Mouse (Mus musculus) brain, embryonic 18.5 days (tissue): Measurements from ENCODE around the gene Vmn1r39.
"Not testable (repeated sequence)": the region's sequence is repeated elsewhere in the genome, so short reads cannot be mapped to it uniquely, and the experiment has no call there.

Experiments used
- DNase-seq: peaks from one replicate; pipeline ENCODE4 v3.0.0-alpha.2; 2012; ENCODE audit warnings: low read depth, low spot score

Gene Vmn1r39

GRCm38 (mm10) chr6:66810509-66810908 is at the start of gene Vmn1r39:
Gene Vmn1r39 (minus strand): TSS chr6:66810609.
- DNase-seq = no peak

GRCm38 (mm10) chr6:66859391-66859790 is 49.0 kb upstream of the Vmn1r39 start:
- DNase-seq = no peak

- DNase-seq = no peak
Observed at GRCm38 (mm10) chr6:66858356-66858755, 47.9 kb upstream of the Vmn1r39 start.

DNA sequence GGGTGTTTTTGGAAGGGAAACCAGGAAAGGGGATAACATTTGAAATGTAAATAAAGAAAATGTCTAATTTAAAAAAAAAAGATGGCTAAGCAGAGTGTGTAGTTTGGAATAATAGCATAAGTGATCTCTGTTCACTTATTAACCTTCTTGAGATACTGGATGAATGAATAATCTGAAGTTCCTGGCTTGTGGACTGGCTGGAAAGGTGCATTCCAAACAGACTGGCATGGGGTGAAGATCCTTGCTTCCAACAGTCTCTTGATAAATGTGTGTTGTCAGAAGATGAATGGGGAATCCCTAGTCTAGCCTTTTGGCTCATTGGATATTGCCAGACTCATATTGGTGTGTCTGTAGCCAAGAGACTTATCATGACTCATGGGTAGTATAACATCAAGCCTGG is 45.8 kb upstream of the Vmn1r39 start:
- no peak for DNase-seq

DNA sequence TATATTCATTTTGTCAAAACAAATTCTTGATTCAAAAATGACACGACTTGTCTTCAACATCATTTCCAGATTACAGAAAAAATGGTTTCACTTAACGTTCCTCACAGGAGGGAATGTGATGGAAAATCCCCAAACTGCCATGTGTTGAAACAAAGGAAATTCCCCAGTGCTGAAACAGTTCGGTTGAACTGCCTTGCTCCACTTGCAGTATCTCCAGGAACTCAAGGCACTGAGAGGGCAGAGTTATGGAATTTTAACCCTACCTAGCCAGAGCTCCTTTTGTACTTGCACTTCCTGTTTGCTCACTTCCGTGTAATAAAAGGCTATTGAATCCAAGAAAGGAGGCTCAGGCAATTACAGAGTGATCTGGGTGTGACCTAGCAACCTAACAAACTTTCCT is 38.5 kb upstream of the Vmn1r39 start:
- DNase-seq = no peak

DNA sequence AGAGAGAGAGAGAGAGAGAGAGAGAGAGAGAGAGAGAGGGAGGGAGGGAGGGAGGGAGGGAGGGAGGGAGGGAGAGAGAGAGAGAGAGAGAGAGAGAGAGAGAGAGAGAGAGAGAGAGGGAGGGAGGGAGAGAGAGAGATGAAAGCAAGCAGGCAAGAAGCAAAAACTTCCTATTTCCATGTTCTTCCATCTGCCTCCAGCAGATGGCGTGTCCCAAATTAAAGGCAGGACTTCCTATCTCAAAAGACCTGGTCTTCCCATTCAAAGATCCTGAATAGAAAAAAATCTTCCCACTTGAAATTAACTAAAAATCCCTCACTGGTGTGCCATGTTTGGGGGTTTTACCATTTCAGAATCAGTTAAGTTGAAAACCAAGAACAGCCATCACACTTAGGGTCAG is 30.2 kb upstream of the Vmn1r39 start:
- DNase-seq = not testable (repeated sequence)

DNA sequence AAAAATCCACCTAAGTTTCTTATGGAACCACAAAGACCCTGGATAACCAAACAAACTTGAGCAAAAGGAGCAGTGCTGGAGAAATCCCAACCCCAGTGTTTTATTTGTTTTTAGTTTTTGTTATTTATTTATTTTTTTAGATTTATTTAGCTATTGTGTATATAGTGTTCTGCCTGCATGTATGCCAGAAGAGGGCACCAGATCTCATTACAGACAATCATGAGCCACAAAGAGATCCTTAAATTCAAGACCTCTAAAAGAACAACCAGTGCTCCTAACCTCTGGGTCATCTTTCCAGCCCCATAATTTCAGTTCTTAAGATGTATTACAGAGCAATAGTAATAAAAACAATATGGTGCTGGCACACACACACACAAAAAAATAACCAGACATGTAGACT is 26.5 kb upstream of the Vmn1r39 start:
- no peak for DNase-seq

DNA sequence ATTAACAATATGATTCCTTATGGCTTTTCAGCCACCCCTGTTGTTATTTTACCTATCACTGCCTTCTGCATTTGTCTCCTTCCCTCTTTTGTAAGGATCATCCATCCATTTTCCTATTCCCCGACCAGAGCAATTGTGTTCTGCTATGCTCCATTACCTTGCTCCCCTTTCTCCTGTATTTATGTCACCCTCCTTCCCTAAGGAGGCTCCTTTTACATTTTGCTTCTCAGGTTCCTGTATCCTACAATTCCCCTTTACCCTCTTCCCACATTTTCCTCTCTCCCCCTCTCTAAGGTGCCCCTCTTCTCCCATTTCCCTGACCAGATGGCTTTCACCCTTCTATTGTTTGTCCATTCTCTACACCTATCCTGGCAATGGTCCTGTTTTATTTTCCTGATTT is 4.1 kb downstream of the Vmn1r39 start:
- DNase-seq = no peak

DNA sequence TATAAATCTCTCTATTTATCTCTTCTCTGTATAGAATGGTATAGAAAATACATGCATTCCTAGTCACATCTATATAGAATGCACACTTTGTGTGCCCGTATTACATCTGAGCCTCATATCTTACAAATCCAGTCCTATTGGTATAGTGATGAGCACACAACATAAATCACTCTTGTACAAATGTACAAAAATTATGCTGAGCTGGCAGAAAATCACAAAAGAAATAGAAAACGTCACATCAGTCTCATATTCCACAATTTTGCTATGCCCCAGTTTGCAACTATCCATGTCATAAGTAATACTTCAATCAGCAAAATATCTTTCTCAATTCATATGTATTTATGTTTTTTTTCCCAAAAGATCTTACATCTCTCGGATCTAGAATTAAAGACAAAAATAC is 4.7 kb downstream of the Vmn1r39 start:
- no peak for DNase-seq

GRCm38 (mm10) chr6:66782527-66782926 is 27.9 kb downstream of the Vmn1r39 start, which contains the start of gene Vmn1r38:
Gene Vmn1r38 (minus strand): TSS chr6:66782627.
- DNase-seq = not testable (repeated sequence)
